Mouse (Mus musculus) adrenal gland, postnatal 36 days (tissue): ENCODE measurements around the gene Bmper. TPM values are rescaled to one million over a fixed set of nuclear protein-coding genes. Genes with fewer than 3 reads are reported as not detected.

Source experiments
- DNase-seq, 2 experiments: peaks; one replicate each; pipeline ENCODE4 v3.0.0; 2021; ENCODE audit warnings: mixed read lengths in 1 of 2
- total RNA-seq, 2 experiments: library from RNA; stranded (reverse); gene quantifications; 2 replicates each; pipeline ENCODE4 v1.2.3; 2021

Gene Bmper
- total RNA-seq, 2 experiments from 2014 or later = 2.2 to 2.7 TPM

- no peak for DNase-seq
Measured at GRCm38 (mm10) chr9:23300376-23300775, 77.5 kb downstream of the Bmper start.

- peak; percentile 29 to 35 for DNase-seq
Measured at GRCm38 (mm10) chr9:23305681-23306080, 82.8 kb downstream of the Bmper start.

DNA sequence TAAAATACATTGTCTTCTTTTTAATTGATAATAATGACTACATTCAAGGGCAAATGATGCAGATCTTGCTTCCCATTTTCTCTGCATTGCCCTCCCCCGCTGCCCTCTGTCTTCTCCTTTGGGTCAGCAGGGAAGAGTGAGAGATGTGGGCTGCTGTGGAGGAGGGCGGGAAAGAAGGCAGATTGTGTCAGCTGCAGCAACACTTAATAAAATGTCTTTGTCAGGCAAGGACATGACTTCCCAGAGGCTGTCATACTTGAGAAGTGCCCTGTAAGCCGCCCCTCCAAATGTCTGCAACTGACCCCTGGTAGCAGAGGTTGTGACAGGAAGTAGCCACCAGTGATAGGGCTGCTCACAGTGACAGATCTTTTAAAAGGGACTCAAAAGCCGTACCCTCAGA is 83.3 kb downstream of the Bmper start:
- no peak for DNase-seq

GRCm38 (mm10) chr9:23307835-23308234 is 85.0 kb downstream of the Bmper start:
- DNase-seq = no peak

- no peak for DNase-seq
Measured at GRCm38 (mm10) chr9:23310953-23311352, 88.1 kb downstream of the Bmper start.

- no peak for DNase-seq
Measured at GRCm38 (mm10) chr9:23311956-23312355, 89.1 kb downstream of the Bmper start.

GRCm38 (mm10) chr9:23312877-23313276 is 90.0 kb downstream of the Bmper start:
- no peak for DNase-seq

DNA sequence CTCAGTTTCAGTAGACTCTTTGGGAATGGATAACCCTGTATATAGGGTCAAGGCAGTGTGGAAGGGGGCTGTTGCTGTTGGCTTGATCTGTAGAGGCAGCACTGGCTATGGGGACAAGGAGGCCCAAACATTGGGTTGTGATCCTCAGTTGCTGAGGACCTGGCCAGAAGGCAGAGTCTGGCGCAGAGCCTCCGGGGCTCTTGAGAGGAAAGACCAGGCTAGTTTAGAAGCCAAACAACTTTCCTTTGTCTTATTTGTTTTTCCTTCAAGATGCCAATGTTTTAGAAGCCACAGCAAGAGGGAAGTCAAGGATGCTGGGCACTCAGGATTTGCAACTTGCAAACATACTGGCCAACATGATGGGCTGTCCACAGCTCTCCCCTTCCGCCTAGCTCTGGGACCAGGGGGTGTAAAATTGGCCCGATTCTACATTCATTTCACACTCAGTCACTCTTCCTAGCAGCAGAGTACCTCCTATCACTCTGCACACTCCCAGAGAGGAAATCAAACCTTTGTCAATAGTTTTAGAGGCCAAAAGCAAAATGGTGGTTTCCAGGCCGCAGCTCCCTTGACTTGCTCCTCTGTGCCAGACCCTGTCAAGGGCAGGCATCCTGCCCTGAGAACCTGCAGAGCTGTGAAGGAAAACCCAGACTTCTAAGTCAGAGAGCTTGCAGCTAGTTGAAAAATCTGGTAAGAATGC is 92.9 kb downstream of the Bmper start:
- DNase-seq = no peak

GRCm38 (mm10) chr9:23327830-23328229 is 105.0 kb downstream of the Bmper start:
- no peak for DNase-seq

- no peak for DNase-seq
Measured at GRCm38 (mm10) chr9:23333041-23333622, 110.3 kb downstream of the Bmper start.

- DNase-seq = no peak
Measured at GRCm38 (mm10) chr9:23340551-23340950, 117.7 kb downstream of the Bmper start.

DNA sequence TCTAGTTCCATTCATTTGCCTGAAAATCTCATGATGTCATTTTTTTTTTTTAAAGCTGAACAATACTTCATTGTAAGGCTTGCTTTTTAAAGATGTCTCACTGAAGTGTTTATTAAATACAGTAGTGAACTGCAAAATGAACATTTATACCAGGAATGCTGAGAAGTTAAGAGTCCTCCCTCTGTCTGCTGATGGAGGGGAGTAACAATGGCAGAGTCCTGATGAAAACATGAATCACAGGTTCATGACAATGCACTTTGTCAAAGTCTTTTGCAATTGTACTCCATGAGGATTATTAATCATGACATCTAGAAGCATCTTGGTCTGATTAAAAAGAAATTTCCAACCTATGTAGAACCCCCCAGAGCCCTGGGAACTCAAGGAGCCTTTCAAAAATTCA is 118.4 kb downstream of the Bmper start:
- no peak for DNase-seq

GRCm38 (mm10) chr9:23344353-23344752 is 121.5 kb downstream of the Bmper start:
- DNase-seq = no peak

GRCm38 (mm10) chr9:23345093-23345844 is 122.4 kb downstream of the Bmper start:
- no peak for DNase-seq

- DNase-seq = no peak
Measured at GRCm38 (mm10) chr9:23349603-23350002, 126.7 kb downstream of the Bmper start.

DNA sequence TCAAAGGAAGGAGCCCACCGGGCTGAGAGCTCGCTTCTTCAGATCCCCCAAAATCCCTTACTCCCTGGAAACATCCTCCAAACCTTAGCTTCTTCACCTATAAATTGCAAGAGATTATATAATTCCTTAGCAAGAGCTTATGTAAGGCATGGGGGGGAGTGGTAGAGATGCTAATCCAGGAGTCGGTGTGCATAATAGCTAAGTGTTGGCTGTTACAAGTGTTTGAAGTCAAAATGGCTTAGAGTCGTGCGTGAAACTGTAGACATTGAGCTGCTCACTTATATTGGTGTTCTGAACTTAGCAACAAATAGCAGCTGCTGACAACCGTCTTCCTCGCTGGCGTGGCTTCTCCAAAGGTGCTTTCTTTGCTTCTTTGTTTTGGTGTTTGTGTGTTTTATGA is 128.5 kb downstream of the Bmper start:
- DNase-seq = no peak

GRCm38 (mm10) chr9:23352396-23352795 is 129.5 kb downstream of the Bmper start:
- DNase-seq = no peak

DNA sequence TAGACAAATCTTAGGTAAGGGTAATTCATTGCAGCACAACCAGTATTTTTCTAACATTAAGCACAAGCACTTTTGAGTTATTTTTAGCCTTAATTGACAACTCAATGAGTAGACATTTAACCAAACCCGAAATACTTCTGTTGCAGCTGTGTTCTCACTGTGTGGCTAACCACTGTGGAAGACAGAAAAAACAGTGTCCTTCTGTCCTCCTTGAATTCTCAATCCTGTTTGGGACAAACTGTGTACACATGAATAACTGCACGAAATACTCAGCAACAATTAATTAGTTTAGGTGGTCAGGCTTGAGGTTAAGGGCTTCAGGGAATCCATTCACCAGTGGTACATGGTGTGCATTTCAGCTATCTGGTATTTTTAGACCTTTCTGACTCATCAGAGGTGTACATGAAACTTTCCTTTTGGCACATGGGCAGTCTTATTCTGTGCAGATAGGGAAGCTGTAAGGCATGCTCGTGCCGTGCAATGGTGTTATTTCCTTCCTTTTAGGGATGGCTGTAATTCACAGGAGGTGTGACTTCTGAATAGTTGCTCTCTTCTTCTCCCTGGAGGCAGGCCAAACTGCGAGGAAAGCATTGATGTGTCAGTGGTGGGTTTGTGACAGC is 131.4 kb downstream of the Bmper start:
- DNase-seq = no peak

GRCm38 (mm10) chr9:23358108-23358507 is 135.2 kb downstream of the Bmper start:
- DNase-seq = no peak

- no peak for DNase-seq
Measured at GRCm38 (mm10) chr9:23363139-23363538, 140.3 kb downstream of the Bmper start.

- no peak for DNase-seq
Measured at GRCm38 (mm10) chr9:23363540-23363939, 140.7 kb downstream of the Bmper start.

- no peak for DNase-seq
Measured at GRCm38 (mm10) chr9:23364047-23364446, 141.2 kb downstream of the Bmper start.

DNA sequence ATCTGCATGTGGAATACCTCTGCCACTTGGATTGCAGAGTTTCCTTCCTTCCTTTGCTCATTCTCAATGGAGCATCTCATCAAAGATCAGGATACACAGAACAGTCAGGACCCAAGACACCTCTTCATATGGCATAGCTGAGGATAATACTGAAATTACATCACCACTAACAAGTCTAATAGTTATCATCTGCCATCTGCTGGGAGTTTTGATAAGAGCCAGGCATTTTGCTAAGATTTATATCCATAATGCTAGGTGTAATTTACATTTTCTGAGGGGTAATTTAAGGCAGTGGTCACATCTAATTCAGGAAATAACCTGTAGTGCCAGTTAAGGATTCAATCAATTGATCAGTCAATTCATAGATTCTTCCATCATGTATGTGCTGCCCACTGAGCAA is 145.2 kb downstream of the Bmper start:
- DNase-seq = no peak
